Mouse (Mus musculus) heart, embryonic 10.5 days (tissue): ENCODE data around the gene Cyp2d34. TPM values are rescaled to one million over a fixed set of nuclear protein-coding genes. Genes with fewer than 3 reads are reported as not detected.

ENCODE experiments used
- DNase-seq: peaks from one replicate; pipeline ENCODE4 v3.0.0-alpha.2; 2017; ENCODE audit warnings: low spot score
- H3K27ac ChIP-seq: fragments of 300-500 bp; sonication (generic); 2 replicates; pipeline ENCODE4 v1.5.1; 2016; ENCODE audit warnings: mild to moderate bottlenecking
- H3K27me3 ChIP-seq: fragments of 300-500 bp; sonication (generic); 2 replicates; pipeline ENCODE4 v1.6.1; 2016; ENCODE audit warnings: mild to moderate bottlenecking; ENCODE audit not compliant: poor library complexity, insufficient read depth, severe bottlenecking
- H3K36me3 ChIP-seq: fragments of 300-500 bp; sonication (generic); 2 replicates; pipeline ENCODE4 v1.6.1; 2016; ENCODE audit warnings: mild to moderate bottlenecking, moderate library complexity
- H3K4me1 ChIP-seq: fragments of 300-500 bp; sonication (generic); 2 replicates; pipeline ENCODE4 v1.6.1; 2016; ENCODE audit warnings: mild to moderate bottlenecking
- H3K4me3 ChIP-seq: fragments of 300-500 bp; sonication (generic); 2 replicates; pipeline ENCODE4 v1.5.1; 2016; ENCODE audit warnings: mild to moderate bottlenecking, moderate library complexity
- H3K9me3 ChIP-seq: fragments of 300-500 bp; sonication (generic); 2 replicates; pipeline ENCODE4 v1.6.1; 2016; ENCODE audit warnings: mild to moderate bottlenecking, moderate library complexity
- WGBS: fragments of 180-500 bp; shearing (Covaris S2); methylation state at CpG from one replicate; pipeline ENCODE4 v1.1.7; 2016; 5-methylcytosine and 5-hydroxymethylcytosine counted together
- microRNA-seq: library from miRNA; unstranded; fragments of <30 nt; microRNA quantifications from one replicate; pipeline ENCODE4, GENCODE M21; 2017
- polyA plus RNA-seq: library from polyadenylated mRNA; unstranded; fragments of >200 nt; fragmentation: Nextera tagmentation; extraction: Ambion mirVana; gene quantifications from 2 replicates; pipeline ENCODE4 v1.2.1, GENCODE M21; 2016

Cyp2d34 gene
- polyA plus RNA-seq, 1 experiment from 2014 or later: not detected

DNA sequence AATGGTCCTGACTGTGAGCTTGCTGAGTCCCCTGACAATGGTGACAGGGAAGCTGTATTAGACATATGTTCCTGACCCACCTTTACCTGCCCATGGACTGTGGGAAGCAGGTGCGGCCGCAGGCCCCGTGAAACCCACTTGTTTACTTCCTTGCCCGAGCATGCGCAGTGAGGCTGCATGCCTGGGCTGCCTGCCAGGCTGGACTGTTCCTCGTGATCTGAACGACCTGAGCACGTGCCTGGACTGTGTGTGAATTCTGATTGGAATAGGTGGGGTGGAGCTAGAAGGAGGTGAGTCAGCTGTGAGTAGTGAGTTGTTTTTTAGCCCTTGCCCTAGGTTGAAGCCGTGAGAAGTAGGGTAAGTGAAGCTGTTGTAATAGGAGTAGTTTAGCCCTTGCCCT is 38.1 kb downstream of the Cyp2d34 start:
- no peaks in the 10 kb centered on the region for H3K4me1 ChIP-seq
- WGBS: 82% methylated on average over 9 of the region's 9 CpGs
- H3K27me3 ChIP-seq: no peaks in the 10 kb centered on the region
- no peaks in the 10 kb centered on the region for H3K9me3 ChIP-seq
- no peaks in the 10 kb centered on the region for H3K36me3 ChIP-seq
- no peak for DNase-seq
- H3K4me3 ChIP-seq: no peak overlapping the region
- no peak overlapping the region for H3K27ac ChIP-seq

DNA sequence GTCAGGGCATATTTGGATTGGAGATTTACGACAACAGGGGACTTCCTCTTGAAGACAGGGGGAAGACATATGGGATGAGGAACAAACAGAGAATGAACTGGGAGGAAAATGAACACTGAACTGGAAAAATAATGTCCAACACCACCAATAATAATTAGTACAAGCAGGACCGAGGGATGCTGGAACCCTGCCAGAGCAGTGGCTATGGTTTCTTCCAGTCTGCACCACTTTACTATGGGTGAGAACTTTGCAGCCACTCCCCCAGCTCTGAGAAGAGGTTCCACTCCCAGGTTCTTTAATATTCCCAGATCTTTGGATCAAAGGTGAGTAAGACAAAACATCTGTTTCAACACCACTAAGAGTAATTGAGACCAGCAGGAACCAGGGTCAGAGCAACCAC is 41.7 kb downstream of the Cyp2d34 start:
- Histone ChIP-seq H3K36me3 (no peaks in the 10 kb centered on the region), H3K4me1 (no peaks in the 10 kb centered on the region), H3K27ac (no peak overlapping the region), H3K9me3 (no peaks in the 10 kb centered on the region), H3K4me3 (no peak overlapping the region), H3K27me3 (no peaks in the 10 kb centered on the region)
- 90% methylated on average over 2 of the region's 2 CpGs for WGBS
- DNase-seq: no peak

- DNase-seq: no peak
- Histone ChIP-seq H3K27ac (no peak overlapping the region), H3K4me1 (no peaks in the 10 kb centered on the region), H3K4me3 (no peak overlapping the region), H3K36me3 (no peaks in the 10 kb centered on the region), H3K9me3 (no peaks in the 10 kb centered on the region), H3K27me3 (no peaks in the 10 kb centered on the region)
- WGBS: 69% methylated on average over 1 of the region's 1 CpGs
Observed at GRCm38 (mm10) chr15:82572856-82573255, 47.9 kb downstream of the Cyp2d34 start.

Small RNA genes lying within 50 kb of the gene (microRNA-seq; reads per million reads assigned to microRNA genes)
- not detected for gene Gm27463
- not detected for gene Gm27742

Other genes starting within 250 kb of the Cyp2d34 start
- gene Cyp2d22, start 240.7 kb downstream of the Cyp2d34 start, polyA plus RNA-seq: 3.2 and 3.9 TPM in 2 replicates
- not detected in 2 replicates for gene Cyp2d11, start 226.9 kb downstream of the Cyp2d34 start, polyA plus RNA-seq
- gene Cyp2d10, start 213.8 kb downstream of the Cyp2d34 start, polyA plus RNA-seq: 0.75 TPM in 1 of 2 replicates, not detected in the other
- gene Cyp2d9, start 187.5 kb downstream of the Cyp2d34 start, polyA plus RNA-seq: not detected in 2 replicates
- gene Cyp2d12, start 65.9 kb downstream of the Cyp2d34 start, polyA plus RNA-seq: not detected in 2 replicates
- gene Cyp2d40, start 143.2 kb upstream of the Cyp2d34 start, polyA plus RNA-seq: not detected in 2 replicates
- 0.08 TPM in 1 of 2 replicates, not detected in the other for gene Cyp2d26, start 173.3 kb upstream of the Cyp2d34 start, polyA plus RNA-seq